Mouse (Mus musculus) heart, adult 18-20 months (tissue): ENCODE measurements around the gene Copz2. TPM values are rescaled to one million over a fixed set of nuclear protein-coding genes. Genes with fewer than 3 reads are reported as not detected.
"Not testable (repeated sequence)": the region's sequence is repeated elsewhere in the genome, so short reads cannot be mapped to it uniquely, and the experiment has no call there.

ENCODE experiments used
- DNase-seq, 2 experiments: peaks; one replicate each; pipeline ENCODE4 v3.0.0; 2021 to 2022; ENCODE audit warnings: mixed read lengths in 1 of 2
- total RNA-seq, 2 experiments: library from RNA; stranded (reverse); gene quantifications; 2 replicates each; pipeline ENCODE4 v1.2.3; 2021

The Copz2 gene
- total RNA-seq, 2 experiments from 2014 or later: 35.5 to 37.3 TPM

GRCm38 (mm10) chr11:96828881-96829280 lies 20.8 kb upstream of the Copz2 start:
- DNase-seq: no peak

DNA sequence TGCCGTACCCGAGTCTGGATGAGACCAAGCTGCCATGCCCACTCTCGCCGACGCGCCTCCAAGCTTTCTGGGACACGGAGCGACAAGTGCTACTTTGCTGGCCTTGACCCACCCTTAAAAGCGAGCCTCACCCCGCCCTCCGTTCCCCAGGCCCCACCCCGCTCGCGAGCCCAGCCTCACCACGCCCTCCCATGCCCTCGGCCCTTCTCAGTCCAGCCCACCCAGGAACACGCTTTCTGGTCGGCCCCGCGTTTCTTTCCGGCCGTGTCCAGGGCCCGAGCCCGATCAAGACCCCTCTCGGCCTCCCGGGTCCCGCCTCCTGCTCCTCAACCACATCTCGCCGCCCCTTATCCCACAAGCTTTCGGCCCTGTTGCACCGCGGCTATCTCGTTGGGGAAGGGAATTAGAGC lies 20.3 kb upstream of the Copz2 start:
- peak; percentile 94 for DNase-seq

- peak; percentile 99 to 100 for DNase-seq
These were observed 19.7 kb upstream of the Copz2 start, which contains the start of gene Nfe2l1 for GRCm38 (mm10) chr11:96829813-96830538. Gene Nfe2l1 (minus strand): TSS chr11:96829968.

DNA sequence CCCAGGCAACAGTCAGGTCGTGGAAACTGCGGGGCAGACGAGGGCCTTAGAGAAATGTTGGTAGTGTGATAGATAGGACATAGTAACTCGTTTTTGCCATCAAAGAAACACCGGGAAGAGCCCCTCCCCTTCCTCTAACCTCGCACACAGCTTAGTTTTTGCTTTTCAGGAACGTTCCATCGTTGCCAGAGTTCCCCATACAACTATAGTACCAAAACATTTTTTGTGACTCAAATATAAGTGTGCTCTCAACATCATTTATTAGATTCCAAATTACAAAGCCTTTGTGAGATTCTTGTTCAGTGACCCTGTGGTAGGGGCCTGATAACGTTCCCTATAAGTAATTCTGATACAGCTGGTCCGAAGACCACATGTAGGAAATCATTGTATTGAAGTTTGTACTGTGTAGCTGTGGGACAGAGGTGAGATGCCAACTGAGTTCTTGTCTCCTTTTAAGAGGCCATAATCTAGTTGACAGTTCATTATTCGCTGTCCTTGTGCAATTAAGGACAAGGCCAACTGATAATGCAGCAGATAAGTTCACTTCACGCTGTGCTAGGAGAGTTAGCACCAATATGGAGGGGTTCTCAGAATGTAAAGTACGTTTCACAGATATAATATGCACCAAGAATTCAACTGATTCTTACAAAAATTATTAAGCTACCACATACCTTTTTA lies 19.0 kb upstream of the Copz2 start:
- no peak for DNase-seq

DNA sequence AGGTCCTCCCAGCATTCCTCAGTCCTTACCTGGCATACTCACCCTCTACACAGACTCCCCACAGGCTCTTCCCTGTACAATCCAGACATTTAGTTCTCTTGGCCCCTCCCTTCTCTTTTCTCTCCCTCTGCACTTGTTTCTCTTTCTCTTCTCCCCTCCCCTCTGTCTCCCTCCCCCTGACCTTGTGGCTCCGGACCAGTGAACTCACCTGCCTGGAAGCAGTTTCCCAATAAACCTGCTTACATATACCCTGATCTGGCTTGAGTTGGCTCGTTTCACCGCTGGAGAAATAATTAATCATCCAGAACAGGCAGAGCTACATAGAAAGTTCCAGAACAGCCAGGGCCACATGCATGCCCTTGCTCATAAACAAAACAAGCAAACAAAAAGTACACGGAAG lies 18.2 kb upstream of the Copz2 start:
- DNase-seq: no peak

DNA sequence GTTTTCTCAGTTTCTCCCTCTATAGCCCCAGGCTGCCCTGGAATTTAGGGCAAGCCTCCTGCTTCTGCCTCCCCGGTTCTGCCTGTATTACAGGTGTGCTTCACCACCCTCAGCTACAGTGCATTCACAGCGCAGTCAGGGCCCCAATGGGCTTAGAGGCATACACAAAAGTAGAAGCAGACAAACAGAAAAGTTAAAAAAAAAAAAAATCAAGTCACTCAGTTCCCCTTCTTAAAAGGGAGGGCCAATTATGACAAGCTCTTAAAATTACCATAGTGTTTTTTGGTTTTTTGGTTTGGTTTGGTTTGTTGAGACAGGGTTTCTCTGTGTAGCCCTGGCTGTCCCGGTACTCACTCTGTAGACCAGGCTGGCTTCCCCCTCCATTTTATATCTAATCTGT lies 17.1 kb upstream of the Copz2 start:
- DNase-seq: no peak

GRCm38 (mm10) chr11:96832973-96833372 lies 16.7 kb upstream of the Copz2 start:
- DNase-seq: no peak

- DNase-seq: no peak
These were observed 15.5 kb upstream of the Copz2 start for GRCm38 (mm10) chr11:96834127-96834526.

DNA sequence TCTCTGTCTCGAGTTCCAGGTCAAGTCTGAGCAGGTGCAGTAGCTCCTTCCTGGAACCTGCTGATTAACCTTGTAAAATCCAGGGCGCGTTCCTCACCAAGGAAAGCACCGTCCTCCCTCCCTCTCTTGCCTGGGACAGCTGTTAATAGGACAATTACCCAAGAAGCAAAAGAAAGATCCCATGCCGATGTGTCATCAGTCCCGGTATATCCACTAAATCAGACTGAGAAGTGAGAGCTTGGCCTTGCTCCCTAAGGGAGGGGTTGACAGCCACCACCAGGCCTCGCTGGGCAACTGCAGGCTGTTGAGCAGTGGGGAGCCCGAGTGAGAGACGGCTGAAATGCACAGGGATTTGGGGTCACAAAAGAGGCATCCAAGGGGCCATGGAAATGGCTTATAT lies 12.4 kb upstream of the Copz2 start:
- no peak for DNase-seq

DNA sequence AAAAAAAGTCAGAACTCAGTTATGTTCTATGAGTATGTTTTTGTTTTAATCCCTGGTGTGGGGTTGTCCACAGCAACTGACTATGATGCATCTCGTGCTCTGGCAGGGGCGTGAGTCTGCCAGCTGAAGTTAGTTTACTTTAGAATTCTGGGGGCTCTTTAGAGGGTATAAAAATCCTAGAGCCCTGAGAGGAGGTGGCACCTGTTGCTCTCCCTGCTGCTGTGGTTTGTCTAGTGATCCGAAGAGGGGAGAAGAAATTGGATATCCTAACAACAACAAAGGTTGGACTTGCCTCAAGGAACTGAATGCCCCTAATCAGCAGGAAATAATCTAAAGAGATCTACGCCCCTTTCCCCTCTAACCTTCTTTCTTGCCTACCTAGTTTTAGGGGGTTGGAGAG lies 11.3 kb upstream of the Copz2 start:
- DNase-seq: no peak

DNA sequence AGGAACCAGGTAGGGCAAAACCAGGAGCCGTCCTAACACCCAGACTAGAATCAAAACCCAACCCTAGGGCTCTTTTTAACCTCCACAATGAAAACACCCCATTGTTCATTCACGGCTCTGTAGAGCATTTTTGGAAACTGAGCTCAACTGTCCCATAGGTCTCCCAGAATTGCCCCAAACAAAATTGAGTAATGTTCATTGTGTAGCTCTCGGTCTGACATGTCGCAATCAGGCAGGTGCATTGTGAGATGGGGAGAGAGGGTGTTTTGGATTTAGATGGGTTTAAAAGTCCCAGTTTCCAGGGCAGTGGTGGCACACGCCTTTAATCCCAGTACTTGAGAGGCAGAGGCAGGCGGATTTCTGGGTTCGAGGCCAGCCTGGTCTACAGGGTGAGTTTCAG lies 10.2 kb upstream of the Copz2 start:
- no peak for DNase-seq

DNA sequence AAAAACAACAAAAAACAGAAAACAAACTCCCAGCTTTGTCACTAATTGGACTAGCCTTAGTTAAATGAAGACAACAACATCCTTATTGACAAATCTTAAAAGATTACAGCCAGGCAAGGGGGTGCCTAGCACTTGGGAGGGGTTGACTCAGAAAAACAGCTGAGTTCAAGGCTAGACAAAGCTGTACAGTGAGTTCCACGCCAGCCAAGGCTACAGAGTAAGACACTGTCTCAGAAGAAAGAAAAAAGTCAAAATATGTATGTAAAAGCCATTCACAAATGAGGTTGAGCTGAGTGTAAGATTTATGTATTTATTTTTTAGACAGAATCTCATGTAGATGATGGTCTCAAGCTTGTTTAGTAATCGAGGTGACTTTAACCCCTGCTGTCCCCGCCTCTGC lies 9.8 kb upstream of the Copz2 start:
- no peak for DNase-seq

- no peak for DNase-seq
These were observed 9.4 kb upstream of the Copz2 start for GRCm38 (mm10) chr11:96840290-96840689.

- no peak for DNase-seq
These were observed 6.0 kb upstream of the Copz2 start for GRCm38 (mm10) chr11:96843627-96844026.

DNA sequence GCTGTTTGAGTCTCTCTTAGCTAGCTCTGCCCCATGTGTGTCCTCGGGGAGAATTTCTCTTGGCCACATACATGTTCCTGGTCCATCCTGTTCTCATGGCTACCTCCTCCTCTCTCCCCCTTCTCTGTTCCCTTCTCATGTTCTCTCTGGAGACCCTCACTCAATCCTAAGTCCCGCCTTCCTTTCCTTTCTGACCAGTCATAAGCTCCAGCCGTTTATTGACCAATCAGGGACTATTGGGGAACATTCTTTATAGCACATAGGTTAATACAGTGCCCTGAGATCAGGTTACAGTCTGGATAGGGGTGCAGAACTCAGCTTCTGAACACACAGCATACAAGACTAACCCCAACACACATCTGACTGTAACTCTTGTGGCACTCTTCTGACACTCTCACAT lies 2.4 kb upstream of the Copz2 start:
- no peak for DNase-seq

GRCm38 (mm10) chr11:96848694-96849093 lies 976 bp upstream of the Copz2 start:
- no peak for DNase-seq

DNA sequence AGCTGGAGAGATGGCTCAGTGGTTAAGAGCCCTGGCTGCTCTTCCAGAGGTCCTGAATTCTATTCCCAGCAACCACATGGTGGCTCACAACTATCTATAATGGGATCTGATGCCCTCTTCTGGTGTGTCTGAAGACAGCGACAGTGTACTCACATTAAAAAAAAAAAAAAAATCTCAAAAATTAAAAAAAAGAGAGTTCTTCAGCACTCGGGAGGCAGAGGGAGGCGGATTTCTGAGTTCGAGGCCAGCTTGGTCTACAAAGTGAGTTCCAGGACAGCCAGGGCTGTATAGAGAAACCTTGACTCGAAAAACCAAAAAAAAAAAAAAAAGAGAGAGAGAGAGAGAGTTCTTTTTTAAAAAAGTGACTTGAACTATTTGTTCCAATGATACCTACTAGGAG lies 525 bp upstream of the Copz2 start:
- DNase-seq: not testable (repeated sequence)

- no peak for DNase-seq
These were observed 7.8 kb downstream of the Copz2 start for GRCm38 (mm10) chr11:96857446-96857845.

- no peak for DNase-seq
These were observed 10.0 kb downstream of the Copz2 start for GRCm38 (mm10) chr11:96859635-96860034.

DNA sequence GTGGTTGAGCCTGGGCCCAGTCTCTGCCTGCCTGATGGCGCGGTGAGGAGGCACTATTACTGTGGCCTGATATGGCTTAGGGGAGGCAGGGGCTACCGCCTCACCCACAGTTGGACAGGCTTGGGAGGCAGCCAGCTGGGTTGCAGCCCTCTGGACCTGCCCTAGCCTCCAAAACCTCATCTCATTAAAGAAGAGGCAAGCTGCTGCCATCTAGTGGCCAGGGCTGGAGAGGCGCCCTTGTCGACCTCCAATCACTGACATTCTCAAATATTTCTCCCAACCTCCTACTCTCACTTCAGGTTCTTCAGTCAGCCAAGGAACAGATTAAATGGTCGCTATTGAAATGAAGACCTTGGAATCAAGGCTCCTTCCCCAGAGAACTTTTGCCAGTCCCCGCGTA lies 10.9 kb downstream of the Copz2 start:
- DNase-seq: peak; percentile 90 to 93

- DNase-seq: peak; percentile 81 to 85
These were observed 11.8 kb downstream of the Copz2 start for GRCm38 (mm10) chr11:96861446-96861845.

GRCm38 (mm10) chr11:96861878-96862289 lies 12.2 kb downstream of the Copz2 start:
- DNase-seq: peak; percentile 95 to 98

DNA sequence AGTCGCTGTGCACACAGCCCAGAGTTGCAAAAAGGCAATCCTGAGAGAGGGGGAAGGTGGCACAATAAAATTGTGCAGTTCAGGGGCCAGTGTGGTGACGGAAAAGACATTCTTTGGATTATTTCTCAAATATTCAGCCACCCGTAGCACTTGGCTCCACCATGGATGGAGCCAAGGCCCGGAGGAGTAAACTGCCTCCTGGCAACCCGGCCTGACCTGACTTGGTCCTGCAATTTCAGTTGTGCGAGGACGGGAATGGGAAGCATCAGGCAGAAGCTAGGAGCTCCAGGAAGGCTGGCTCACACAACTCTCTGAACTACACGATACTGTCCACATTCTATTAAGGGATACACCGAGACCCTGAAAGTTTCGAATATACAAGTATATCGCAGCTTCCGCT lies 12.9 kb downstream of the Copz2 start:
- DNase-seq: no peak
